Mouse (Mus musculus) hindbrain, postnatal 0 days (tissue): ENCODE data around the gene Nhsl2. TPM values are rescaled to one million over a fixed set of nuclear protein-coding genes. Genes with fewer than 3 reads are reported as not detected.

Experiments used
- ATAC-seq: fragments of 200-750 bp; cut with Nextera tagmentation; 2 replicates; pipeline ENCODE4 v1.8.0; 2017; ENCODE audit warnings: mild to moderate bottlenecking, moderate TSS enrichment, moderate library complexity
- DNase-seq: peaks from one replicate; pipeline ENCODE4 v3.0.0-alpha.2; 2015; ENCODE audit warnings: low spot score
- H3K27ac ChIP-seq: fragments of 300-500 bp; sonication (generic); 2 replicates; pipeline ENCODE4 v1.5.1; 2014; ENCODE audit warnings: mild to moderate bottlenecking
- H3K27me3 ChIP-seq: fragments of 300-500 bp; sonication (generic); 2 replicates; pipeline ENCODE4 v1.6.1; 2014; ENCODE audit warnings: low read length, mixed read lengths; ENCODE audit not compliant: insufficient read depth
- H3K36me3 ChIP-seq: fragments of 300-500 bp; sonication (generic); 2 replicates; pipeline ENCODE4 v1.6.1; 2014; ENCODE audit warnings: low read length, mixed read lengths; ENCODE audit not compliant: insufficient read depth
- H3K4me1 ChIP-seq: fragments of 300-500 bp; sonication (generic); 2 replicates; pipeline ENCODE4 v1.6.1; 2014; ENCODE audit warnings: antibody characterized with exemption, low read length, mixed read lengths; ENCODE audit not compliant: insufficient read depth
- H3K4me2 ChIP-seq: fragments of 300-500 bp; sonication (generic); 2 replicates; pipeline ENCODE4 v1.6.1; 2014; ENCODE audit warnings: low read depth, mild to moderate bottlenecking, low read length, moderate library complexity, mixed read lengths
- H3K4me3 ChIP-seq: fragments of 300-500 bp; sonication (generic); 2 replicates; pipeline ENCODE4 v1.5.1; 2014; ENCODE audit warnings: low read length
- H3K9ac ChIP-seq: fragments of 300-500 bp; sonication (generic); replicated peaks from 2 replicates; pipeline ENCODE4 v1.6.1; 2014; ENCODE audit warnings: mild to moderate bottlenecking, low read length, moderate library complexity, mixed read lengths
- H3K9me3 ChIP-seq: fragments of 300-500 bp; sonication (generic); 2 replicates; pipeline ENCODE4 v1.6.1; 2016; ENCODE audit warnings: low read length, mixed read lengths
- CTCF ChIP-seq: IDR thresholded peaks from 2 replicates; pipeline ENCODE4 v1.5.1; 2016; ENCODE audit warnings: antibody characterized with exemption, control low read depth, low read depth
- WGBS: fragments of 180-500 bp; shearing (Covaris S2); extraction: QIAGEN DNeasy Blood & Tissue Kit; methylation state at CpG from one replicate; pipeline ENCODE4 v1.1.7; 2014; 5-methylcytosine and 5-hydroxymethylcytosine counted together
- polyA plus RNA-seq: library from polyadenylated mRNA; unstranded; fragments of >200 nt; fragmentation: Nextera tagmentation; extraction: Ambion mirVana; gene quantifications from 2 replicates; pipeline ENCODE4 v1.2.1, GENCODE M21; 2015
- total RNA-seq: library from RNA; depleted of rRNA; stranded (reverse); fragments of >200 nt; gene quantifications from 2 replicates; pipeline ENCODE4 v1.2.3, GENCODE M21; 2014

The Nhsl2 gene
- total and polyA plus RNA-seq, 2 experiments from 2014 or later, result 5.8 to 32.5 TPM

GRCm38 (mm10) chrX:101953787-101954491 is 104.8 kb downstream of the Nhsl2 start:
- Histone ChIP-seq H3K36me3 (no peaks in the 10 kb centered on the region), H3K4me3 (peak overlapping the region; percentile 25), H3K9me3 (no peaks in the 10 kb centered on the region), H3K4me1 (no peaks in the 10 kb centered on the region), H3K27me3 (no peaks in the 10 kb centered on the region; the same call in 1 of the 2 replicates), H3K27ac (no peak overlapping the region), H3K4me2 (peak overlapping the region; percentile 51), H3K9ac (no peak overlapping the region)
- ATAC-seq, result peak; percentile 98
- whole genome bisulfite sequencing, result 24% methylated on average over 22 of the region's 30 CpGs
- peak; percentile 89 for DNase-seq
- TF ChIP-seq CTCF, result peak; percentile 84

GRCm38 (mm10) chrX:101954492-101954851 is 105.3 kb downstream of the Nhsl2 start:
- Histone ChIP-seq H3K9me3 (no peaks in the 10 kb centered on the region), H3K4me3 (peak overlapping the region; percentile 25), H3K4me2 (peak overlapping the region; percentile 51), H3K27ac (no peak overlapping the region), H3K9ac (no peak overlapping the region), H3K4me1 (no peaks in the 10 kb centered on the region), H3K27me3 (no peaks in the 10 kb centered on the region; the same call in 1 of the 2 replicates), H3K36me3 (no peaks in the 10 kb centered on the region)
- DNase-seq (no peak), ATAC-seq (no peak)
- WGBS, result 43% methylated on average over 6 of the region's 6 CpGs
- no peak for TF ChIP-seq CTCF

GRCm38 (mm10) chrX:101961848-101962247 is 112.7 kb downstream of the Nhsl2 start:
- Histone ChIP-seq H3K9me3 (no peaks in the 10 kb centered on the region), H3K4me1 (no peaks in the 10 kb centered on the region), H3K27me3 (no peaks in the 10 kb centered on the region), H3K4me3 (no peak overlapping the region), H3K36me3 (no peaks in the 10 kb centered on the region), H3K9ac (no peak overlapping the region), H3K27ac (no peak overlapping the region), H3K4me2 (no peak overlapping the region)
- no peak for DNase-seq
- TF ChIP-seq CTCF, result no peak
- WGBS, result 80% methylated on average over 4 of the region's 4 CpGs
- ATAC-seq, result no peak

DNA sequence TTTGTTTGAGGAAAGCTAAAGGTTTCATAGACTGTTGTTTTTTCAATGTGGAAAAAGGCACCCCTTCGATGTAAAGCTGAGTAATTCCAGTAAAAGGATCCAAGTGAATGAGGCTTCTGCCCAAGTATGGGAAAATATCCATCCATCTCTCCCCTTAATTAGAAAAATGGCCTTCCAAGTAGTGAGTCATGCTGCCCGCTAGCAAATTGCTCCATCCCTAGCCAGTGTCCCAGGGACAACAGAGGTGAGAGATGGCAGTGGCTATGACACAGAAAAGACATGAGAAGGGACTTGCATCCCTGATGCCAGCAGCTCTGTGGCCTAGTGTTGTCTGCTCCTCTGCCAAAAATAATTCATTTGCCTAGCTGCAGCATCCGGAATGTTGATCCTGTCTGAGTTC is 114.5 kb downstream of the Nhsl2 start:
- DNase-seq (no peak), ATAC-seq (no peak)
- Histone ChIP-seq H3K36me3 (no peaks in the 10 kb centered on the region), H3K4me2 (no peak overlapping the region), H3K27me3 (no peaks in the 10 kb centered on the region), H3K4me1 (no peaks in the 10 kb centered on the region), H3K9me3 (no peaks in the 10 kb centered on the region), H3K9ac (no peak overlapping the region), H3K4me3 (no peak overlapping the region), H3K27ac (no peak overlapping the region)
- 75% methylated on average over 3 of the region's 3 CpGs for WGBS
- no peak for TF ChIP-seq CTCF

DNA sequence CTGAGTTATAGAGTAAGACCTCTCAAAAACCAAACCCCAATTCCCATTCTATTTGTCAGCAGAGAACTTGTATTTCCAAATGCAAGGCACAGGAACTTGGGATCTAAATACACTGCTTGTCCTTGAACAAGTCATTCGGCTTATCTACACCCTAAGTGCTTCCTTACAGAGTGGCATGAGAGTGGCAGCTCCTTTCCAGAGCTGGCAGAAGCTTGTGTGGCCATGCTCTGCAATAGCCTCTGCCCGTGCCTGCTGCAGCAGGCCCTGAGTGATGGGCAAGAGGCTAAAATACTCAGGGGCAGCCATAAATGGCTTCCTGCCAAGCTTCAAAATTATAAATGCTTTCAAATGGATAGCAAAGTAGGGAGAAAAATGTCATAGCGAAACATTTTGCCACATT is 123.8 kb downstream of the Nhsl2 start:
- no peak overlapping the region for H3K4me2 ChIP-seq
- TF ChIP-seq CTCF, result no peak
- no peak overlapping the region for H3K4me3 ChIP-seq
- no peaks in the 10 kb centered on the region for H3K36me3 ChIP-seq
- 71% methylated on average over 3 of the region's 3 CpGs for WGBS
- ATAC-seq (no peak), DNase-seq (no peak)
- H3K9ac ChIP-seq, result no peak overlapping the region
- H3K4me1 ChIP-seq, result no peaks in the 10 kb centered on the region
- no peaks in the 10 kb centered on the region for H3K9me3 ChIP-seq
- H3K27ac ChIP-seq, result no peak overlapping the region
- H3K27me3 ChIP-seq, result no peaks in the 10 kb centered on the region

DNA sequence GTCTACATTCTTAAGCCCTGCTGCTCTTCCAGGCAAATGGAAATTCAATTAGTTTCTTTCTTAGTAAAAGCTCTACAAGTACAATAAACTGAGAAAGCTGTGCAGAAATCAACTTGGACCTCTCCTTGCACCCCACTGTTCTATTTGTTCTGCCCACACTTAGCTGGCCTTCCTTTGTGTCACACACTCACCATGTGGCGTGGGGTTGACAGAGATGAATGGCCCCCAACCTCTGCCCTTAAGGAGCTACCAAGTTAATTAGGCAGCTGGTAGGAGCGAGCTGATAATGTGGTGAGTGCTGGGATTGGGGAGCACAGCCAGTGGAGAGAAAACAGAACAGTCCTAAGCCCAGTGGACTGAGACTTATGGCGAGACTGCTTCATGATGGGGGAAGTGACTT is 127.7 kb downstream of the Nhsl2 start:
- WGBS, result 40% methylated on average over 3 of the region's 3 CpGs
- no peak for TF ChIP-seq CTCF
- H3K27me3 ChIP-seq, result no peaks in the 10 kb centered on the region
- DNase-seq (no peak), ATAC-seq (no peak)
- H3K4me1 ChIP-seq, result no peaks in the 10 kb centered on the region
- H3K36me3 ChIP-seq, result no peaks in the 10 kb centered on the region
- H3K27ac ChIP-seq, result no peak overlapping the region
- H3K4me2 ChIP-seq, result no peak overlapping the region
- H3K4me3 ChIP-seq, result no peak overlapping the region
- no peak overlapping the region for H3K9ac ChIP-seq
- no peaks in the 10 kb centered on the region for H3K9me3 ChIP-seq

GRCm38 (mm10) chrX:101978861-101979260 is 129.7 kb downstream of the Nhsl2 start:
- Histone ChIP-seq H3K4me3 (no peak overlapping the region), H3K36me3 (no peaks in the 10 kb centered on the region), H3K4me2 (no peak overlapping the region), H3K27ac (peak overlapping the region; percentile 54; the same call in 1 of the 2 replicates), H3K9ac (no peak overlapping the region), H3K9me3 (no peaks in the 10 kb centered on the region), H3K27me3 (no peaks in the 10 kb centered on the region), H3K4me1 (no peaks in the 10 kb centered on the region)
- DNase-seq, result no peak
- 34% methylated on average over 2 of the region's 2 CpGs for WGBS
- ATAC-seq, result no peak; the same call in 1 of the 2 replicates
- TF ChIP-seq CTCF, result no peak
